Mouse (Mus musculus) kidney, adult 2 months (tissue): ENCODE data around the gene Sufu. TPM values are rescaled to one million over a fixed set of nuclear protein-coding genes. Genes with fewer than 3 reads are reported as not detected.
A peak's percentile ranks its signal among the peaks of the same experiment; 100 is the strongest.

Source experiments
- DNase-seq: peaks from one replicate; pipeline ENCODE4 v3.0.0; 2021
- H3K27ac ChIP-seq: fragments of 200-500 bp; 2 replicates; pipeline ENCODE4 v1.5.1; 2012; ENCODE audit warnings: low read depth, low read length, control low read depth, inconsistent platforms; ENCODE audit not compliant: insufficient read depth
- H3K27me3 ChIP-seq: fragments of 200-500 bp; replicated peaks from 2 replicates; pipeline ENCODE4 v1.6.1; 2012; ENCODE audit warnings: mild to moderate bottlenecking, moderate library complexity, low read length, inconsistent platforms; ENCODE audit not compliant: control insufficient read depth, insufficient read depth
- H3K36me3 ChIP-seq: fragments of 200-500 bp; 2 replicates; pipeline ENCODE4 v1.6.1; 2012; ENCODE audit warnings: mild to moderate bottlenecking, moderate library complexity, low read length, inconsistent platforms; ENCODE audit not compliant: control insufficient read depth, insufficient read depth
- H3K4me1 ChIP-seq: fragments of 200-500 bp; 2 replicates; pipeline ENCODE4 v1.6.1; 2011; ENCODE audit warnings: low read length; ENCODE audit not compliant: control insufficient read depth, insufficient read depth
- H3K4me3 ChIP-seq: fragments of 200-500 bp; 2 replicates; pipeline ENCODE4 v1.5.1; 2011; ENCODE audit warnings: mild to moderate bottlenecking, low read depth, low read length, control low read depth; ENCODE audit not compliant: insufficient read depth
- CTCF ChIP-seq: fragments of 200-500 bp; conservative IDR thresholded peaks from 2 replicates; pipeline ENCODE4 v1.5.1; 2011; ENCODE audit warnings: low read depth, mild to moderate bottlenecking, control low read depth, low read length, moderate library complexity, mixed read lengths; ENCODE audit not compliant: insufficient read depth, insufficient read length
- POLR2A ChIP-seq: fragments of 200-500 bp; IDR thresholded peaks from one replicate; pipeline ENCODE4 v1.6.1; 2011; ENCODE audit warnings: low read depth, low read length, control low read depth
- WGBS: fragments of 180-500 bp; shearing (Covaris S2); methylation state at CpG from one replicate; pipeline ENCODE4 v1.1.7; 2018; 5-methylcytosine and 5-hydroxymethylcytosine counted together
- polyA plus RNA-seq: library from polyadenylated mRNA; depleted of rRNA; stranded (reverse); fragments of >200 nt; gene quantifications from 2 replicates; pipeline ENCODE4 v1.2.3, GENCODE M21; 2012

The Sufu gene
- polyA plus RNA-seq, 1 experiment, result 38.2 TPM

DNA sequence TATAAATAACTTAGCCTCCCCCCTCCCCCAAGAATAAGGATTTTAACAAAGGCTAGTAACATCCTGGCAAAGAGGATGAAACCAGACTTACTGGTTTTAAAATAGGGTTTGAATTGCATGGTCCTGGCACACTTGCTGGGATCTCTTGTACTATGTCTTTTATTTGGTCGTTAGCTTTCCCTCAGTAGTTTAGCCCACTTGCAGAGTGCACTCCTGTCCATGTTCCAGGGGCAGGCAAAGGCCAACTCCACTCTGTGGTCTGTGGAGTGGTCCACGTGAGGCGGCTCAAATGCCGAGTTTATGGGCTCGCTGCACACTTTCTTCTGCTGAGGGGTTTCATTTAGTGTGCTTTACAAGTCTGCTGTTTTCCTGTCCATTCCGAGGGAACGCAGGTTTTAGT is 3.2 kb downstream of the Sufu start:
- TF ChIP-seq CTCF (no peak), POLR2A (no peak)
- peak overlapping the region; percentile 65; the same call in 1 of the 2 replicates for H3K27ac ChIP-seq
- peaks cover 4% of the 10 kb centered on the region; the same call in 1 of the 2 replicates for H3K36me3 ChIP-seq
- DNase-seq, result peak; percentile 50
- H3K4me3 ChIP-seq, result no peak overlapping the region
- 40% methylated on average over 7 of the region's 7 CpGs for WGBS
- H3K27me3 ChIP-seq, result no peaks in the 10 kb centered on the region
- peaks cover 32% of the 10 kb centered on the region; the same call in 1 of the 2 replicates for H3K4me1 ChIP-seq

DNA sequence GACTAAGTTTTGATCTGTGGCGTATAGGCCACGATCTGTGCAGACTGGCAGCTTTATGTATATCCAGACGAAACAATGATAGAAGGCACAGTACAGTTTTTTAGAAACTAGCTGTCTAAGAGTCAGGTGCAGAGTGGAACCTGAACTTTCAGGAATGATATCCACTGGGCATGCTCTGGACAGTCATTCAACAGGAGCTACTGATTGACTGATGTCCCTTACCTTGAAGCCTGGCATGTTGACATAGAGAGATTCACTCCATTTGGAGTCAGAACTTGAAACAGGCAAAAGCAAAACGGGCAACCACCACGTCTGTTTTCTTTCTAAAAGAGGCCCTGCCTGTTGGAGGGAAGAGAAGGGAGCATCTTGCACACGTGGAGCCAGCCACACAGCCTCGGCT is 3.9 kb downstream of the Sufu start:
- 60% methylated on average over 7 of the region's 7 CpGs for WGBS
- peak; percentile 60 for DNase-seq
- no peaks in the 10 kb centered on the region for H3K27me3 ChIP-seq
- no peak for TF ChIP-seq POLR2A
- TF ChIP-seq CTCF, result no peak
- no peak overlapping the region for H3K4me3 ChIP-seq
- H3K27ac ChIP-seq, result peak overlapping the region; percentile 65; the same call in 1 of the 2 replicates
- peaks cover 34% of the 10 kb centered on the region; the same call in 1 of the 2 replicates for H3K4me1 ChIP-seq
- peaks cover 4% of the 10 kb centered on the region; the same call in 1 of the 2 replicates for H3K36me3 ChIP-seq

DNA sequence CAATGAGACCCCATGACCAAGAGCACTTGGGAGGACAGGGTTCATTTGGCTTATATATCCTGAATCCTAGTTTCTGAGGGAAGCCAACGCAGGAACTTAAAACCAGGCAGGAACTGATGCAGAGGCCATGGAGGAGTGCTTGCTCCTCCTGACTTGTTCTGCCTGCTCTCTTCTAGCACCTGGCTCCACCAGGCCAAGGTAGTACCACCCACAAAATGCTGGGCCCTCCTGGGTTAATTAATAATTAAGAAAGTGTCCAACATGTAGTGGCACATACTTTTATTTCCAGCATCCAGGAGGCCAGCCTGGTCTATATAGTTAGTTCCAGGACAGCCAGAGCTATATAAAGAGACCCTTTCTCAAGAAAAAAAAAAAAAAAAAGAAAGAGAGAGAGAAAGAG is 7.3 kb downstream of the Sufu start:
- H3K36me3 ChIP-seq, result peaks cover 4% of the 10 kb centered on the region; the same call in 1 of the 2 replicates
- no peaks in the 10 kb centered on the region for H3K27me3 ChIP-seq
- peak; percentile 54 for DNase-seq
- no peak overlapping the region for H3K4me3 ChIP-seq
- H3K4me1 ChIP-seq, result peaks cover 62% of the 10 kb centered on the region
- no peak for TF ChIP-seq CTCF
- no peak for TF ChIP-seq POLR2A
- peak overlapping the region; percentile 7; the same call in 1 of the 2 replicates for H3K27ac ChIP-seq
- 48% methylated on average over 1 of the region's 1 CpGs for WGBS

DNA sequence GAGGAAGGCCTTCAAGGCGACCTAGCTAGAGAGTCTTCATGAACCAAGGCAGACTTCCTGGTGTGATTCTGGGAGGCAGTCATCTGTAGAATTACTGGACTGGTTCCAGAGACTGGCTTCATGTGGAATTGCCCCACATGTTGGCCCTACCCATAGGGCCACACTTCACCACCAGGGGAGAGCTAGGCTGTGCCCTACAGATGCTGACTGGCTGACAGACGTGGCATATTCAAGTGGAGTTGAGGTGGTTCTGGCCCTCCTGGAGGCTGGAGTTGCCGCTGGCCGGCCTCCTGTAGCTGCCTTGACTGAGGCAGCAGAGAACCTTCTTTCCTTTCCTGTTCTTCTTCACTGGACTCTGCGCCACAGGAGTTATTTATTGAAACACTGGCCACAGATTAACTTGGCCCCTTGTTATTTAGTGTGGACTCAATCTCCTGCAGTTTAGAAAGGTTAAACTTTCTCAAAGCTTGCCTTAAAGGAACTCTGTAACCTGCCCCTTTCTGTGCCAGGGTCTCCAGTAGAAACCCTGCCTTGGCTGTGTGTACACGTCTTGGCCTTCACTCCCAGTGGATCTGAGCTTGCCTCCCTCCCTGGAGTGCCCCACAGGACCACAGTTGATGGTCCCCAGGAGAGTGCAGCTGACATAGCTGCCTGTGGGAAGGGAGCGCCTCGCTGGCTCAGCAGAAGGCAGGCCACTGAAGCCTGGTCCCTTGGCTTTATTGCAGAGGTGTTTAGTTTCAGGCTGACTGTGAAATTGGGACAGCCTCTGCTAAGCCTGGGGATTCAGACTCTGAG is 10.1 kb downstream of the Sufu start:
- Histone ChIP-seq H3K36me3 (peaks cover 2% of the 10 kb centered on the region; the same call in 1 of the 2 replicates), H3K4me3 (no peak overlapping the region), H3K27ac (peak overlapping the region; percentile 96), H3K27me3 (no peaks in the 10 kb centered on the region), H3K4me1 (peaks cover 48% of the 10 kb centered on the region)
- WGBS, result 30% methylated on average over 8 of the region's 8 CpGs
- DNase-seq, result peak; percentile 94
- peak; percentile 31 for TF ChIP-seq POLR2A
- no peak; the same call in 1 of the 2 replicates for TF ChIP-seq CTCF

DNA sequence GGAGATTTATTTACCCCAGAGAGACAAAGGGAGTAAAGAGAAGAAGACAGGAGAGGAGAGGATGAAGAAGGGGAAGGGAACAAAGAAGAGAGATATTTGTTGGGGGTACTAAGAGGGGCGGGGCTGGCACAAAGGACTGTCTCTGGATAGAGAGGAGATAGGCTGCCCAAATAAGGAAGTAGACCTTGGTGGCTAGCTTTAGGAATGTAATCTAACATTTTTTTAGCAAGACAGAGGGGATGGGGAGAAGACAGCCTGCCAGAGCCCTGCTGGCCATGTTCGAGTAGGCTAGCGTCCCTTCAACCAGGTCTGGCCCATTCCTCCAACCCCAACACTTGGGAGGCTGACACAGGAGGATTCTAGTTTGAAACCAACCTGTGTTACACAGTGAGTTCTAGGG is 12.8 kb downstream of the Sufu start:
- TF ChIP-seq POLR2A (no peak), CTCF (no peak)
- WGBS, result 71% methylated on average over 3 of the region's 3 CpGs

DNA sequence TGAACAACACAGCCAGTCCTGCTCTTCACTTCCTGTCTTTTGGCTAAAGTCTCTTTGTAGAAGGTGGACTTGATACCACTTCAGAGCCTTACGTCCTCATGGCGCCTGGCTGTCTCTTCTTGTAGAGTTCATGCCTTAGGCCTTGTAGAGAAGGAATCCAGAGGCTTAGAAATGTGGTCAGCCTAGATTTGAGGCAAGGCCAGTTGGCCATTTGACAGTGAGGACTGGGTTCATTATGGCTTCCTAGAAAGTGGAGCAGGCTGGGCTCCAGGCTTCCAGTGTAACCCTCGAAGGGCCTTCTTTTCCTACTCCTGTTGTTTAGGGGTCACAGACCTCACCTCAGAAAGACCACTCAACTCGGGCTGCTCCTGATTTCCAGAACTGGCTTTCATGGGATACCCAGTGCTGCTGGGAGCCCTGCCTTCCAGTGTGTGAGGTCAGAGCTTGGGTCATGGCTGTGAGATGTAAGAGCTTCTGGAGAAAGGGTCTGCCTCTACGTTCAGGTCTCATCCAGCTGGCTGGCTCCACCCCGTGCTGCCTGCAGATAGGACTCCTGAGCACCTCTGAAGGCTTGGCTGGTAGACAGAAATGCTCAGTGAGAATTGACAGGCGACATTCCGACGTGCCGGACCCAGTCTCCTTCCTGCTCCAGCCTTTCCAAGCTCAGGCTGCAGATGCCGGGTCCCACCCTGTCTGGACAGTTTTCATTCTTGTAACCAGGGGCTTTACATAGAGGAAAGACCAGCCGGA is 15.5 kb downstream of the Sufu start:
- Histone ChIP-seq H3K4me3 (no peak overlapping the region), H3K27me3 (no peaks in the 10 kb centered on the region), H3K36me3 (no peaks in the 10 kb centered on the region), H3K27ac (no peak overlapping the region), H3K4me1 (peaks cover 22% of the 10 kb centered on the region)
- WGBS, result 58% methylated on average over 12 of the region's 12 CpGs
- no peak for DNase-seq
- TF ChIP-seq POLR2A (no peak), CTCF (no peak)

More for the DNA sequence above, 12.8 kb downstream of the Sufu start:
- no peaks in the 10 kb centered on the region for H3K36me3 ChIP-seq
- peaks cover 38% of the 10 kb centered on the region for H3K4me1 ChIP-seq
- DNase-seq, result no peak
- no peak overlapping the region for H3K27ac ChIP-seq
- H3K4me3 ChIP-seq, result no peak overlapping the region
- no peaks in the 10 kb centered on the region for H3K27me3 ChIP-seq

DNA sequence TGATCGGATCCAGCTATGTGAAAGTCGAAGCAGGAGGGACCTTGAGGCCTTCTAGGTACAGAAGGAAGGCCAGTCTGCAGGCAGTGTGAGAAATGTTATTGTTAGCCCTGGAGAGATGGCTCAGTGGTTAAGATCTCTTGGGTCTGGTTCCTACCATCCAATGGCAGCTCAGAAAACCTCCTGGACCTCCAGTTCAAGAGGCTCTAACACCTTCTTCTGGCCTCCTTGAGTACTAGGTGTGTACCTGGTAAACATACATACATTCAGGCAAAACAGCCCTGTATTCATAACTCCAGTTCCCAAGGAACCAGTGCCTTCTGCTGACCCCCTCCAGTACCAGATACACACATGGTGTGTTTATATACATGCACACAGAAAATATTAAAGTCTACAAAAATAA is 17.3 kb downstream of the Sufu start:
- Histone ChIP-seq H3K27me3 (no peaks in the 10 kb centered on the region), H3K4me3 (no peak overlapping the region), H3K27ac (no peak overlapping the region), H3K4me1 (peaks cover 12% of the 10 kb centered on the region; the same call in 1 of the 2 replicates), H3K36me3 (no peaks in the 10 kb centered on the region)
- WGBS, result 84% methylated on average over 2 of the region's 2 CpGs
- TF ChIP-seq CTCF (no peak), POLR2A (no peak)
- DNase-seq, result no peak
